Comparison of ENCODE assay signal across 18 mouse cellular contexts in the genomic region with DNA sequence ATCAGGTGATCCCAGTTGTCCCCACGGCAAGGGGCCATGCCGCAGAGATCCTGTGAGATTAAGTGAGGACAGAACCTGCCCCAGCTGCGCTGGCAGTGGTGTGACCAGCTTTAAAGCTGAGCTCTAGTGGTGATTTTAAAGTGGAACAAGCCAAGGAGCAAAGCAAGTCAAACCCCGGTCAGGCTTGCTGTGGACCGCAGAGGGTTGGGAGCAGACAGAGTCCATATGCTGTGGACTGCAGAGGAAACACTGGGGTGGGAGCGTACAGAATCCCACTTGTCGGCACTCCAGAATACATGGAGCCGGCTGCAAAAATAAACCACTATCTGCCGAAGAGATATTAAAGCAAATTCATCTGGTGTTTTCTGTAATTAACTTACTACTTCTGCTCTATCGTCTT. TPM values are rescaled to one million over a fixed set of nuclear protein-coding genes. Genes with fewer than 3 reads are reported as not detected.
DNase-seq lines count a peak whose midpoint lies in the region; ATAC-seq and TF ChIP-seq lines count a peak whose summit lies in the region.
"Had no signal": no experiment of that assay in that cellular context is flagged by ENCODE, and none has a peak within 500 bp of the region (broad histone marks: within the 10 kb centered on the region; RNA-seq: fewer than 3 reads in every experiment).

No protein-coding gene starts in this region.

- no peak overlapping the region; the same call in 1 of the 2 replicates for H3K4me2 ChIP-seq in heart, embryonic 12.5 days
- no peak overlapping the region for H3K4me2 ChIP-seq in kidney, embryonic 16.5 days (replicated peaks; ENCODE audit: low read depth, low read length)
- no peak overlapping the region for H3K4me2 ChIP-seq in lung, postnatal 0 days (replicated peaks; ENCODE audit: low read depth, low read length)
- H3K4me2 ChIP-seq in stomach, postnatal 0 days (replicated peaks; ENCODE audit: low read depth) = no peak overlapping the region
- H3K4me2 ChIP-seq: forebrain, embryonic 12.5 days; hindbrain, embryonic 12.5 days; limb, embryonic 12.5 days; liver, embryonic 12.5 days; midbrain, embryonic 15.5 days had no signal

- 0 out of 2 replicates have a peak, but pooled peaks cover 5% of the 10 kb centered on the region for H3K9me3 ChIP-seq in heart, embryonic 12.5 days (replicated peaks)
- H3K9me3 ChIP-seq in kidney, embryonic 16.5 days (ENCODE audit: low read length) = no peaks in the 10 kb centered on the region
- no peaks in the 10 kb centered on the region for H3K9me3 ChIP-seq in lung, postnatal 0 days (ENCODE audit: low read length)
- no peaks in the 10 kb centered on the region for H3K9me3 ChIP-seq in stomach, postnatal 0 days (ENCODE audit: control insufficient read depth, low read length)
- H3K9me3 ChIP-seq: forebrain, embryonic 12.5 days; hindbrain, embryonic 12.5 days; liver, embryonic 12.5 days; midbrain, embryonic 15.5 days had no signal

- no peak for DNase-seq in heart, adult 18-20 months
- DNase-seq in kidney, postnatal 25 days = no peak
- no peak for DNase-seq in lung, postnatal 0 days (ENCODE audit: low spot score)
- DNase-seq in lung, adult 18-20 months = no peak
- no peak for DNase-seq in stomach, postnatal 0 days (ENCODE audit: low spot score)
- no peak for DNase-seq in embryo, embryonic 10 days (ENCODE audit: low spot score)
- DNase-seq: cerebellum, adult 18-20 months; cerebellum, postnatal 25 days; layer of hippocampus, adult 9-11 months; thymus, adult 2 months had no signal

- WGBS in heart, embryonic 12.5 days = 46% methylated on average over 10 of the region's 10 CpGs
- WGBS in kidney, embryonic 16.5 days = 69% methylated on average over 10 of the region's 10 CpGs
- 62% methylated on average over 10 of the region's 10 CpGs for WGBS in lung, postnatal 0 days
- WGBS in stomach, postnatal 0 days = 55% methylated on average over 10 of the region's 10 CpGs

- no peaks in the 10 kb centered on the region for H3K27me3 ChIP-seq in heart, embryonic 12.5 days (replicated peaks)
- H3K27me3 ChIP-seq in kidney, embryonic 16.5 days (ENCODE audit: insufficient read depth, low read length) = no peaks in the 10 kb centered on the region
- H3K27me3 ChIP-seq in lung, postnatal 0 days (replicated peaks; ENCODE audit: insufficient read depth, low read length) = no peaks in the 10 kb centered on the region
- no peaks in the 10 kb centered on the region for H3K27me3 ChIP-seq in stomach, postnatal 0 days (ENCODE audit: control insufficient read depth, insufficient read depth, low read length)
- H3K27me3 ChIP-seq: forebrain, embryonic 12.5 days; hindbrain, embryonic 12.5 days; limb, embryonic 12.5 days; liver, embryonic 12.5 days; midbrain, embryonic 15.5 days had no signal

- no peak for TF ChIP-seq EP300 in lung, postnatal 0 days (IDR thresholded peaks at IDR 0.05)
- TF ChIP-seq EP300 in stomach, postnatal 0 days (optimal IDR thresholded peaks at IDR 0.05) = no peak

- 0 out of 2 replicates have a peak, but pooled peaks have one; percentile 7 for TF ChIP-seq CTCF in lung, postnatal 0 days (IDR thresholded peaks at IDR 0.05)
- 0 out of 2 replicates have a peak, but pooled peaks have one; percentile 12 for TF ChIP-seq CTCF in stomach, postnatal 0 days (IDR thresholded peaks at IDR 0.05; ENCODE audit: low read depth)

- H3K9ac ChIP-seq in heart, embryonic 12.5 days = no peak overlapping the region
- H3K9ac ChIP-seq in kidney, embryonic 16.5 days (replicated peaks; ENCODE audit: low read length) = no peak overlapping the region
- H3K9ac ChIP-seq in lung, postnatal 0 days (replicated peaks; ENCODE audit: low read depth) = no peak overlapping the region
- no peak overlapping the region for H3K9ac ChIP-seq in stomach, postnatal 0 days (ENCODE audit: low read length)
- H3K9ac ChIP-seq: forebrain, embryonic 12.5 days; hindbrain, embryonic 12.5 days; limb, embryonic 12.5 days; liver, embryonic 12.5 days; midbrain, embryonic 15.5 days had no signal

- peaks cover 23% of the 10 kb centered on the region for H3K4me1 ChIP-seq in heart, embryonic 12.5 days (replicated peaks)
- H3K4me1 ChIP-seq in kidney, embryonic 16.5 days (ENCODE audit: insufficient read depth, low read length) = peaks cover 7% of the 10 kb centered on the region; the same call in 1 of the 2 replicates
- H3K4me1 ChIP-seq in lung, postnatal 0 days (ENCODE audit: insufficient read depth, low read depth, low read length) = peaks cover 10% of the 10 kb centered on the region; the same call in 1 of the 2 replicates
- H3K4me1 ChIP-seq in stomach, postnatal 0 days (replicated peaks; ENCODE audit: control insufficient read depth, insufficient read depth) = no peaks in the 10 kb centered on the region; the same call in 1 of the 2 replicates
- H3K4me1 ChIP-seq: hindbrain, embryonic 12.5 days; liver, embryonic 12.5 days; midbrain, embryonic 15.5 days had no signal

- no peak overlapping the region for H3K4me3 ChIP-seq in heart, embryonic 12.5 days
- H3K4me3 ChIP-seq in kidney, embryonic 16.5 days (ENCODE audit: low read length) = no peak overlapping the region
- no peak overlapping the region for H3K4me3 ChIP-seq in lung, postnatal 0 days (ENCODE audit: low read depth, low read length)
- H3K4me3 ChIP-seq in stomach, postnatal 0 days (ENCODE audit: low read depth, low read length) = no peak overlapping the region
- H3K4me3 ChIP-seq: forebrain, embryonic 12.5 days; hindbrain, embryonic 12.5 days; limb, embryonic 12.5 days; liver, embryonic 12.5 days; midbrain, embryonic 15.5 days; myocyte had no signal

- ATAC-seq in heart, embryonic 12.5 days (ENCODE audit: insufficient number of reproducible peaks, low FRiP score) = no peak
- ATAC-seq in kidney, embryonic 16.5 days (ENCODE audit: low FRiP score, low TSS enrichment) = peak; percentile 75; the same call in 1 of the 2 replicates
- ATAC-seq in lung, postnatal 0 days = no peak
- no peak for ATAC-seq in stomach, postnatal 0 days (ENCODE audit: low FRiP score, low TSS enrichment)
- ATAC-seq: liver, embryonic 12.5 days; midbrain, embryonic 15.5 days had no signal

- H3K36me3 ChIP-seq in heart, embryonic 12.5 days = no peaks in the 10 kb centered on the region
- no peaks in the 10 kb centered on the region for H3K36me3 ChIP-seq in kidney, embryonic 16.5 days (ENCODE audit: insufficient read depth, low read length)
- no peaks in the 10 kb centered on the region for H3K36me3 ChIP-seq in lung, postnatal 0 days (ENCODE audit: insufficient read depth, low read length)
- no peaks in the 10 kb centered on the region for H3K36me3 ChIP-seq in stomach, postnatal 0 days (ENCODE audit: control insufficient read depth, insufficient read depth, low read length)
- H3K36me3 ChIP-seq: forebrain, embryonic 12.5 days; hindbrain, embryonic 12.5 days; limb, embryonic 12.5 days; liver, embryonic 12.5 days; midbrain, embryonic 15.5 days had no signal

- H3K27ac ChIP-seq in heart, embryonic 12.5 days (ENCODE audit: poor library complexity, severe bottlenecking) = 0 out of 2 replicates have a peak overlapping the region, but pooled peaks have one; percentile 2
- H3K27ac ChIP-seq in kidney, embryonic 16.5 days (ENCODE audit: low read length) = no peak overlapping the region
- no peak overlapping the region for H3K27ac ChIP-seq in lung, postnatal 0 days (ENCODE audit: low read length)
- H3K27ac ChIP-seq in stomach, postnatal 0 days (replicated peaks) = peak overlapping the region; percentile 49; the same call in 1 of the 2 replicates
- H3K27ac ChIP-seq: forebrain, embryonic 12.5 days; hindbrain, embryonic 12.5 days; limb, embryonic 12.5 days; liver, embryonic 12.5 days; midbrain, embryonic 15.5 days had no signal

RNA-seq across cellular contexts. Expression of a gene that starts 54.8 kb away (rescaled TPM):
- polyA plus RNA-seq in heart, embryonic 12.5 days (2016; fragmentation: Nextera tagmentation; extraction: Ambion mirVana) = 18.3 and 21.4 TPM in 2 replicates
- total RNA-seq in heart, adult 18-20 months (2021) = 10 to 100 TPM; 42.5 to 47.2 TPM
- polyA plus RNA-seq in kidney, embryonic 16.5 days (2015; fragmentation: Nextera tagmentation; extraction: Ambion mirVana) = 15.8 and 18.2 TPM in 2 replicates
- polyA plus RNA-seq in lung, postnatal 0 days (2015; fragmentation: Nextera tagmentation; extraction: Ambion mirVana) = 19.0 and 21.9 TPM in 2 replicates
- polyA plus RNA-seq in stomach, postnatal 0 days (2015; fragmentation: Nextera tagmentation; extraction: Ambion mirVana) = 15.7 and 16.1 TPM in 2 replicates

Comparison
In these comparisons a context has a peak if more than half of its experiments do, and no peak if none do; other contexts are left out.
1. H3K27ac ChIP-seq: peak in heart, embryonic 12.5 days (single experiment) and stomach, postnatal 0 days (single experiment); none in kidney, embryonic 16.5 days (single experiment) and lung, postnatal 0 days (single experiment).